Mouse (Mus musculus): ENCODE data around the gene Ube2j2. TPM values are rescaled to one million over a fixed set of nuclear protein-coding genes. Genes with fewer than 3 reads are reported as not detected.

The Ube2j2 gene
- 69.0 and 72.3 TPM in 2 replicates for polyA plus RNA-seq (2015; fragmentation: Nextera tagmentation; extraction: Ambion mirVana)

GRCm38 (mm10) chr4:155943534-155944249 is at the start of gene Ube2j2:
Ube2j2 (plus strand) TSS chr4:155943831.

GRCm38 (mm10) chr4:155962167-155962971 is 18.7 kb downstream of the Ube2j2 start, which contains the start of gene C1qtnf12:
C1qtnf12 (plus strand) TSS chr4:155962318.

GRCm38 (mm10) chr4:155992241-155992905 is 48.7 kb downstream of the Ube2j2 start, which contains the start of the genes B3galt6 and Sdf4:
B3galt6 (minus strand) TSS chr4:155992649.
Sdf4 (plus strand) TSS chr4:155992872.

Small RNA genes within 50 kb of the gene (microRNA-seq; reads per million reads assigned to microRNA genes)
- gene Gm22991 = not detected

Other genes starting within 250 kb of the Ube2j2 start
- 10.4 and 10.8 TPM in 2 replicates for gene Fndc10, start 249.5 kb upstream of the Ube2j2 start, polyA plus RNA-seq (2015; fragmentation: Nextera tagmentation; extraction: Ambion mirVana)
- 133 and 144 TPM in 2 replicates for gene Ssu72, start 239.0 kb upstream of the Ube2j2 start, polyA plus RNA-seq (2015; fragmentation: Nextera tagmentation; extraction: Ambion mirVana)
- 0.35 and 0.58 TPM in 2 replicates for gene Tmem240, start 209.0 kb upstream of the Ube2j2 start, polyA plus RNA-seq (2015; fragmentation: Nextera tagmentation; extraction: Ambion mirVana)
- 43.9 and 46.1 TPM in 2 replicates for gene Atad3a, start 182.7 kb upstream of the Ube2j2 start, polyA plus RNA-seq (2015; fragmentation: Nextera tagmentation; extraction: Ambion mirVana)
- gene Vwa1, start 169.1 kb upstream of the Ube2j2 start, polyA plus RNA-seq (2015; fragmentation: Nextera tagmentation; extraction: Ambion mirVana) = 47.5 and 51.7 TPM in 2 replicates
- 0.40 and 0.45 TPM in 2 replicates for gene Tmem88b, start 158.0 kb upstream of the Ube2j2 start, polyA plus RNA-seq (2015; fragmentation: Nextera tagmentation; extraction: Ambion mirVana)
- gene Ankrd65, start 153.4 kb upstream of the Ube2j2 start, polyA plus RNA-seq (2015; fragmentation: Nextera tagmentation; extraction: Ambion mirVana) = 0.16 and 0.24 TPM in 2 replicates
- 437 and 466 TPM in 2 replicates for gene Mrpl20, start 141.0 kb upstream of the Ube2j2 start, polyA plus RNA-seq (2015; fragmentation: Nextera tagmentation; extraction: Ambion mirVana)
- gene Ccnl2, start 131.3 kb upstream of the Ube2j2 start, polyA plus RNA-seq (2015; fragmentation: Nextera tagmentation; extraction: Ambion mirVana) = 104 and 106 TPM in 2 replicates
- 119 and 125 TPM in 2 replicates for gene Aurkaip1, start 112.6 kb upstream of the Ube2j2 start, polyA plus RNA-seq (2015; fragmentation: Nextera tagmentation; extraction: Ambion mirVana)
- gene Mxra8, start 104.2 kb upstream of the Ube2j2 start, polyA plus RNA-seq (2015; fragmentation: Nextera tagmentation; extraction: Ambion mirVana) = 126 and 133 TPM in 2 replicates
- 5.5 and 8.2 TPM in 2 replicates for gene Dvl1, start 96.4 kb upstream of the Ube2j2 start, polyA plus RNA-seq (2015; fragmentation: Nextera tagmentation; extraction: Ambion mirVana)
- 0.12 and 0.15 TPM in 2 replicates for gene Tas1r3, start 80.5 kb upstream of the Ube2j2 start, polyA plus RNA-seq (2015; fragmentation: Nextera tagmentation; extraction: Ambion mirVana)
- gene Cptp, start 74.4 kb upstream of the Ube2j2 start, polyA plus RNA-seq (2015; fragmentation: Nextera tagmentation; extraction: Ambion mirVana) = 11.3 and 12.5 TPM in 2 replicates
- gene Ints11, start 74.3 kb upstream of the Ube2j2 start, polyA plus RNA-seq (2015; fragmentation: Nextera tagmentation; extraction: Ambion mirVana) = 27.6 and 27.8 TPM in 2 replicates
- gene Pusl1, start 52.0 kb upstream of the Ube2j2 start, polyA plus RNA-seq (2015; fragmentation: Nextera tagmentation; extraction: Ambion mirVana) = 37.0 and 40.7 TPM in 2 replicates
- 9.9 and 10.4 TPM in 2 replicates for gene Acap3, start 52.0 kb upstream of the Ube2j2 start, polyA plus RNA-seq (2015; fragmentation: Nextera tagmentation; extraction: Ambion mirVana)
- gene C1qtnf12, start 18.5 kb downstream of the Ube2j2 start, polyA plus RNA-seq (2015; fragmentation: Nextera tagmentation; extraction: Ambion mirVana) = 32.4 and 35.1 TPM in 2 replicates
- gene B3galt6, start 48.8 kb downstream of the Ube2j2 start, polyA plus RNA-seq (2015; fragmentation: Nextera tagmentation; extraction: Ambion mirVana) = 9.5 and 10.8 TPM in 2 replicates
- gene Sdf4, start 49.0 kb downstream of the Ube2j2 start, polyA plus RNA-seq (2015; fragmentation: Nextera tagmentation; extraction: Ambion mirVana) = 117 and 120 TPM in 2 replicates
- 0.46 and 0.61 TPM in 2 replicates for gene Tnfrsf4, start 70.0 kb downstream of the Ube2j2 start, polyA plus RNA-seq (2015; fragmentation: Nextera tagmentation; extraction: Ambion mirVana)
- gene Tnfrsf18, start 82.3 kb downstream of the Ube2j2 start, polyA plus RNA-seq (2015; fragmentation: Nextera tagmentation; extraction: Ambion mirVana) = 1.2 and 1.8 TPM in 2 replicates
- 1.7 and 2.4 TPM in 2 replicates for gene Ttll10, start 115.6 kb downstream of the Ube2j2 start, polyA plus RNA-seq (2015; fragmentation: Nextera tagmentation; extraction: Ambion mirVana)
- gene 9430015G10Rik, start 166.2 kb downstream of the Ube2j2 start, polyA plus RNA-seq (2015; fragmentation: Nextera tagmentation; extraction: Ambion mirVana) = 5.8 and 6.9 TPM in 2 replicates
- gene Rnf223, start 186.7 kb downstream of the Ube2j2 start, polyA plus RNA-seq (2015; fragmentation: Nextera tagmentation; extraction: Ambion mirVana) = 1.2 and 1.4 TPM in 2 replicates

Data from urinary bladder, postnatal 0 days (tissue).